Mouse (Mus musculus) lung, adult 2 months (tissue): ENCODE results near the gene Lcp1. TPM values are rescaled to one million over a fixed set of nuclear protein-coding genes. Genes with fewer than 3 reads are reported as not detected.

Experiments
- DNase-seq: peaks from one replicate; pipeline ENCODE4 v3.0.0; 2022
- H3K4me1 ChIP-seq: fragments of 200-500 bp; 2 replicates; pipeline ENCODE4 v1.6.1; 2011; ENCODE audit warnings: low read length; ENCODE audit not compliant: control insufficient read depth, insufficient read depth
- H3K4me3 ChIP-seq: fragments of 200-500 bp; replicated peaks from 2 replicates; pipeline ENCODE3; 2011; ENCODE audit warnings: low read depth, mild to moderate bottlenecking, control low read depth, low read length; ENCODE audit errors: extremely low read depth
- CTCF ChIP-seq: fragments of 200-500 bp; IDR thresholded peaks from 2 replicates; pipeline ENCODE4 v1.5.1; 2011; ENCODE audit warnings: mild to moderate bottlenecking, low read length, control low read depth; ENCODE audit not compliant: insufficient read depth
- POLR2A ChIP-seq: fragments of 200-500 bp; IDR thresholded peaks from 2 replicates; pipeline ENCODE4 v1.6.1; 2011; ENCODE audit warnings: low read depth, mild to moderate bottlenecking, control low read depth, low read length, borderline replicate concordance; ENCODE audit errors: extremely low read depth
- WGBS: fragments of 180-500 bp; shearing (Covaris S2); methylation state at CpG from one replicate; pipeline ENCODE4 v1.1.7; 2018; 5-methylcytosine and 5-hydroxymethylcytosine counted together
- polyA plus RNA-seq: library from polyadenylated mRNA; depleted of rRNA; stranded (reverse); fragments of >200 nt; gene quantifications from 2 replicates; pipeline ENCODE4 v1.2.3, GENCODE M21; 2012

Lcp1 gene
- polyA plus RNA-seq, 1 experiment: 54.4 TPM

DNA sequence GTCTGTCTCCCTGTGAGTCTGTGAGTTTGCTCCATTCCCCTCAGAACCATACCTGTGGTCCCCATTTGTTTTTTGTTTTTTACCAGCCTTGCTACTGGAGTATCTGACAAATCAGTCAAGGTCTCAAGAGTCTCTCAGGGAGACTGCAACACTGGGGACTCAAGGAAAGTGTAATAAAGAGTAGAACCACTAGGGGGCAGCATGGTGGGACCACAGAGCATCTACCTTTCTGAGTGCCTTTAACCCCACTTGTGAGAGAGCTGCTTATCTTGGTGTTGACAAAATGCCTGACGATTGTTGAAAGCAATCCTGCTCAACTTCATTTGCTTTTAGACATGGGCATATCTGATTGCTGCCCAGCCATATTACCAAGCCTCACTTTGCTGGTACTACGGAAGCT, 98.9 kb downstream of the Lcp1 start:
- WGBS: 52% methylated on average over 2 of the region's 2 CpGs

DNA sequence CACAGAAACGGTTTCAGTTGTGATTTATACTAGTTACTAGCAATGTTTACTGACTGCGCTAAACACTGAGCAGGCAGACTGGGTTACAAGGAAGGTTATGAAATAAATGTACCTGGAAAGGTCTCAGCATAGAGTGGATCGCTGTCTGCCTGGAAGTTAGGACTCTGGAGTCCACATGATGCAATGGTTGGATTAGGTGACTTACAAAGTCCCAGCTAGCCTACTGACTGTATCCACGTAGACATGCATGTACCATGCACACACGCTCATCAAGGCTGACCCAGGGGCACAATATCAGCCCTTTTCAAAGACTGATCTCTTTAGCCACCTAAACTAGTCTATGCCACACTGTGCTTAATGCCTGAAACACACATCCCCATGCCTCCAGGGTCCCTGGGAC, 102.2 kb downstream of the Lcp1 start:
- 87% methylated on average over 5 of the region's 5 CpGs for WGBS
- no peak for TF ChIP-seq CTCF
- TF ChIP-seq POLR2A: no peak
- H3K4me1 ChIP-seq: no peaks in the 10 kb centered on the region
- DNase-seq: no peak
- no peak overlapping the region for H3K4me3 ChIP-seq

More for the DNA sequence above, 98.9 kb downstream of the Lcp1 start:
- DNase-seq: no peak
- no peak overlapping the region for H3K4me3 ChIP-seq
- TF ChIP-seq POLR2A (no peak), CTCF (peak; percentile 36; the same call in 1 of the 2 replicates)
- H3K4me1 ChIP-seq: no peaks in the 10 kb centered on the region

DNA sequence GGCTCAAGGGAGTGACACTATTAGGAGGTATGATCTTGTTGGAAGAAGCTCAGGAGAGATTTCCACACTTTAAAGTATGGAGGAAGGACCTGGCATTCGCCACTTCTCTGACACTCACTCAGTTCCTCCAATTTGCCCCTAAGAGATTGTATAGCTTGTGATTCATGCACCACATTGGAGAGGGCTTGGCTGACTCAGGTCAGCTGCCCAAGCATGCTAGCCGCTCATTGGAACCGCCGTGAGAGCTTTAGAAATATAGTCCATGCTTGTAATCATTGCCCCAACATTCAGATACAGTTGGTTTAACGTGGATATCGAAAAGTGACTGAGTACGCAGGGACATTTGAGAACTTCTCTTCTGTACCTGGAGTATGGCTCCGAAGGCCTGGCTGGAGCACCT, 104.7 kb downstream of the Lcp1 start:
- no peaks in the 10 kb centered on the region for H3K4me1 ChIP-seq
- H3K4me3 ChIP-seq: no peak overlapping the region
- no peak for TF ChIP-seq POLR2A
- no peak for TF ChIP-seq CTCF
- no peak for DNase-seq
- WGBS: 81% methylated on average over 8 of the region's 8 CpGs

DNA sequence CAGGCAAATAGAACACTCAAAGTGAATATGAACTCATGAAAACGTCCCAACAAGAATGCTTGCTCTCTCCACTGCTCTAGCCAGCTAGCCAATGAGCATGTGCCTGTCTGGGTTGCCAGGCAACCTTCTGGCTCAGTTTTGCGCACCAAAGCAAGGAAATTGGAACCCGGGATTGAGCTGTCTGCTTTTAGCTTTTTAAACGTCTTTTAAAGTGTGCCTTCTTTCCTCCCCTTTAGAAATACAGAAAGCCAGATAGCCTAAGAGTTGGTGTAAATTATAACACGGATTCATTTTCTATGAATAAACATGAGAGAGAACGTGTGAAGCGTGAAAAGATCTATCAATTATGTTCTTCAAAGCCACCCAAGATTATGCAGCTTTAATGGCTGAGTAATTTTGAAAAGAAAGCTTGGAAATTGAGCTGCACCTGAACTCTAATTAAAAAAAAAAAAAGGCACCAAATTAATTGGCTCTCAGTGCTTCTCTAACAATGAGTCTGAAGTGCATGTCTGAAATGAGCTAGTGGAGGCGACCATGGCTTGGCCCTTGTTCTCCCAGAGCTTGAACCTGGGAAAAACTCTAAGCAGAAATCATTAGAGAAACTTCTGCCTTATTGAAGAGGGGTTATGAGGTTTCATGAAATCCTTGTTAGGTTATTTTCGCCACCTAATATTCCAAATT, 105.2 kb downstream of the Lcp1 start:
- 66% methylated on average over 9 of the region's 9 CpGs for WGBS
- no peak for DNase-seq
- TF ChIP-seq CTCF: no peak
- no peak for TF ChIP-seq POLR2A
- no peak overlapping the region for H3K4me3 ChIP-seq
- H3K4me1 ChIP-seq: no peaks in the 10 kb centered on the region

DNA sequence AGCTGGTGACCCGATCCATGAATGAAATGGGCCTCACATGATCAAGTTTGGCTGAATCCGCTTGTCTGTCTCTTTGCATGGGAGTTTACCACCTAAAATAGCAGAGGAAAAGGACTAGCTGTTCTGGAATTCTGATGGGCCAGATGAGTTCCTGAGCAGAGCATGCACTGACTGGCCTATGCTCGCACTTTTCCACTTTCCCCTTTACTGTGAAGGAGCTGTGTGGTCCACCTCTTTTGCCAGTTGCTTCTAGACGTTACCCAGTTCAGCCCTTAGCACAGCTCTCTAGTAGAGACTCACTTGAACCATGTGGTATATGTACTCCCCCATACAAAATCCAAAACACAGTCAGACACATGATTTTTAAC, 105.7 kb downstream of the Lcp1 start:
- Histone ChIP-seq H3K4me1 (no peaks in the 10 kb centered on the region), H3K4me3 (no peak overlapping the region)
- TF ChIP-seq CTCF (no peak), POLR2A (no peak)
- 79% methylated on average over 4 of the region's 4 CpGs for WGBS
- no peak for DNase-seq

DNA sequence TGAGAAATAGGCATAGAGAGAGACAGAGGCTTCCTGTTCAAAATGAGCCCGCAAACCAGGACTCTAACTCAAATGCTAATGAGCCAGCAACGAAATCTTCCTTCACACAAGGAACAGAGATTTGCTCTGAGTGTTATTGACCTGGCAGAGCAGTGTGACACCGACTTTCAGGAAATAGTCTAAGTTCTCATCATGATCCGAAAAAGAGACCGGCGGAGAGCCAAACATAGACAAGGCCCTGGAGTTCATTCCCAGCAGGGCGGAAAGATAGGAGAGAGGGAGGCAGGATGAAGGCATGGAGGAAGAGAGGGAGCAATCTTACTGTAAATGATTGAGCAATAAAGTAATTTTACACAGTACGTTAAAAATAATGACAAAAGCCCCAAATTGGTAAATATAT, 106.2 kb downstream of the Lcp1 start:
- TF ChIP-seq POLR2A (no peak), CTCF (no peak)
- Histone ChIP-seq H3K4me3 (no peak overlapping the region), H3K4me1 (no peaks in the 10 kb centered on the region)
- 84% methylated on average over 8 of the region's 8 CpGs for WGBS
- no peak for DNase-seq

DNA sequence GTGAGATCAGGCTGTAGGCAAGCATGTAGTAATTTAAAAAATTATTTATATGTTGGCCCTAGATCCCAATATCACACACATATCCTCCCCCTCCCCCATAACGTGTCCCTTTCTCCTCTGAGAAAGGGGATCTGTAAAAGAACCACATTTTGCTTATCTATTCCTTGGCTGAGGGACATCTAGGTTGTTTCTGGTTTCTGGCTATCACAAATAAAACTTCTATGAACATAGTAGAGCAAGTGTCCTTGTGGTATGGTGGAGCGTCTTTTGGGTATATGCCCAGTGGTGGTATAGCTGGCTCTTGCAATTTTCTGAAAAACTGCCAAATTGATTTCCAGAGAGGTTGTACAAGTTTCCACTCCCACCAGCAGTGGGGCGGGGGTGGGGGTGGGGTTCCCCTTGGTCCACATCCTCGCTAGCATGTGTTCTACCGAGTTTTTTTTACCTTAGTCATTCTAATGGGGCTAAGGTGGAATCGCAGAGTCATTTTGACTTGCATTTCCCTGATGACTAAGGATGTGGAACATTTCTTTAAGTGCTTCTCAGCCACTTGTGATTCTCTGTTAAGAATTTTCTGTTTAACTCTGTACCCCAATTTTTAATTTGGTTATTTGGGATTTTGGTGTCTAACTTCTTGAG, 107.3 kb downstream of the Lcp1 start:
- WGBS: 69% methylated on average over 6 of the region's 6 CpGs
- no peaks in the 10 kb centered on the region for H3K4me1 ChIP-seq
- DNase-seq: no peak

DNA sequence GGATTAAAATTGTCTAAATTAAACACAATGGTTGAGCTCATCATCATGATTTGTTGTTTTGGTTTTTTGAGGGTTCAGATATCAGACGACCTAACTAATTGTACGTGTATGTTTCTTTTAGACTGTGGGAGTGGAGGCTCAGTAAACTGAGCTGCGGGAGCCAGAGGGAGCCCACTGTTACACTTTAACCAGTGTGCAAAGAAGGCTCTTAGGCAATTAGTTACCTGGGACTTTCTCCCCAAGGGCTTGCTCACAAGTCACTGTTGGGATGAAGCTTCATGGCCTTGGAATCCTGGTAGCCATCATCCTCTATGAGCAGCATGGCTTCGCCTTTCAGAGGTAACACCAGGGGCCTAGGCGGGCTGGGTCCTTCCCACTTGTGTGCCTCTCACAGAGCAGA, 111.2 kb downstream of the Lcp1 start, which contains the start of gene Cpb2:
Gene Cpb2, plus strand, starts transcription at position 201 of the 400 bp plus-strand sequence.
- Histone ChIP-seq H3K4me1 (no peaks in the 10 kb centered on the region), H3K4me3 (no peak within 1 kb of the TSS)
- DNase-seq: no peak
- WGBS: 78% methylated on average over 5 of the region's 5 CpGs
- TF ChIP-seq POLR2A: no peak
- TF ChIP-seq CTCF: no peak

More for the DNA sequence above, 107.3 kb downstream of the Lcp1 start:
- H3K4me3 ChIP-seq: no peak overlapping the region
- no peak for TF ChIP-seq CTCF

DNA sequence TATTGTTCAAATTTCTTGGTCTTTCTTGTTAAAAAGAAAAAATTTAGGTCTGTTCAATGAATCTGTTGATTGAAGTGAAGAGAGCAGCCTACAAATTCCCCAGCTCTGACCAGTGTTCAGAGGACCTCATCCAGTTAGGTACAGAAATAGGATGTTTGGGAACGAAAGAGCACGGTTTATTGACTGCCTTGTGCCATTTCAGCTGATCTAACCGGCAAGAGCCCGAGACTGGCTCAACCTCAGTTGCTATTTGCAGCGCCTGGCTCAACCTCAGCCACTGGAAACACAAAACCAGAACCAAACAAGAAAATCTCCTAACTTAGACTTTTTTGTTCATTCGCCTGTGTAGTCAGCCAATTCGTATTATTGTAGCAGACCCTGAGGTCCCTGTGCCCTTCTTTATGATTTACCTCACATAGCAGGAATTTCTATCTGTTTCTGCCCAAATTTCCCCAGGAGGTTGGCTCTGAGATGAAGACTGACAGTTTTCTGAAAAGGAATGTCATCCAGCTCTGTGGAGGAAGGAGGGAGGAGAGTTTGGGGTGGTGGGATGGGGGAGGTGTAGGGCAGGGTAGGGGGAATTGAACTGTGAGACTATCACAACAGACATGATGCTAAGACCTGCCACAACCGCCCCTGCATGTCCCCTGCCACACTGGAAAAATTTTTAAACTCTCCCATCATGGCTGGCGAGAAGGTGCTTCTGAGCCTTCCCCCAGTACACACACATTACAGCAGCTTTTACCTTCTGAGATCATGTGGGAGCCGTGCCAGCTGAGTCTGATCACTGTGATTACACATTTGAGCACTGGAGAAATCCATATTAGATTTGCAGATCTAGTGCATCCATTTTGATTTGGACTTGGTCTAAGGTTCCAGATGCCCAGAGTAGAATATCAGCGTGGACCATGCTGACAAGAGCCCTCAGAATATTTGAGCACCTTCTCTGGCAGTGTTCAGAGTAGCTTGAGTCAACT, 115.4 kb downstream of the Lcp1 start:
- DNase-seq: no peak
- Histone ChIP-seq H3K4me3 (no peak overlapping the region), H3K4me1 (no peaks in the 10 kb centered on the region)
- no peak for TF ChIP-seq CTCF
- no peak for TF ChIP-seq POLR2A
- 74% methylated on average over 11 of the region's 11 CpGs for WGBS

DNA sequence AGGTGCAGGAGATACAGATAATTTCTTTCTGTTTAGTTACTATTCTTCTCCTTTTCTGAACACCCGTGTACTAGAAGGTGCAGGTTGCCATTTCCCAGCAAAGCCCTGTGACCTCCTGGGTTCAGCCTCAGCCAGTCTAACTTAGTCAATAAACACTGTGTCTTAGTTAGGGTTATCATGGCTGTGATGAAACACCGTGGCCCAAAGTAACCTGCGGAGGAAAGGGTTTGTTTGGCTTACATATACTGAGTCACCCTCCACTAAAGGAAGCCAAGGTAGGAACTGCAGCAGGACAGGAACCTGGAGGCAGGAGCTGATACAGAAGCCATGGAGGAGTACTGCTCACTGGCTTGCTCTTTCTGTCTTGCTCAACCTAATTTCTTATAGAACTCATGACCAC, 119.5 kb downstream of the Lcp1 start:
- H3K4me3 ChIP-seq: no peak overlapping the region
- WGBS: 58% methylated on average over 3 of the region's 3 CpGs
- no peaks in the 10 kb centered on the region for H3K4me1 ChIP-seq
- no peak for DNase-seq
- TF ChIP-seq CTCF (no peak), POLR2A (no peak)
